Mouse (Mus musculus) mesoderm, embryonic 11.5 days (tissue): ENCODE results near the gene Sez6l.

Source experiments
- DNase-seq: peaks from one replicate; pipeline ENCODE4 v3.0.0-alpha.2; 2012; ENCODE audit warnings: low read depth, low spot score

The Sez6l gene

GRCm38 (mm10) chr5:112533312-112534075 is 43.5 kb downstream of the Sez6l start:
- DNase-seq: no peak

- no peak for DNase-seq
These were observed 44.1 kb downstream of the Sez6l start for GRCm38 (mm10) chr5:112532894-112533293.

GRCm38 (mm10) chr5:112532210-112532609 is 44.8 kb downstream of the Sez6l start:
- DNase-seq: no peak

- no peak for DNase-seq
These were observed 45.9 kb downstream of the Sez6l start for GRCm38 (mm10) chr5:112531111-112531510.

- no peak for DNase-seq
These were observed 50.0 kb downstream of the Sez6l start for GRCm38 (mm10) chr5:112526936-112527335.

- no peak for DNase-seq
These were observed 50.5 kb downstream of the Sez6l start for GRCm38 (mm10) chr5:112526435-112526834.

GRCm38 (mm10) chr5:112525980-112526379 is 51.0 kb downstream of the Sez6l start:
- DNase-seq: no peak

- DNase-seq: no peak
These were observed 51.7 kb downstream of the Sez6l start for GRCm38 (mm10) chr5:112525271-112525670.

- no peak for DNase-seq
These were observed 53.2 kb downstream of the Sez6l start for GRCm38 (mm10) chr5:112523796-112524195.

GRCm38 (mm10) chr5:112523331-112523730 is 53.7 kb downstream of the Sez6l start:
- no peak for DNase-seq

GRCm38 (mm10) chr5:112521703-112522527 is 55.1 kb downstream of the Sez6l start:
- no peak for DNase-seq

- peak; percentile 86 for DNase-seq
These were observed 55.9 kb downstream of the Sez6l start for GRCm38 (mm10) chr5:112520826-112521702.

- no peak for DNase-seq
These were observed 58.2 kb downstream of the Sez6l start for GRCm38 (mm10) chr5:112518773-112519172.

- no peak for DNase-seq
These were observed 59.5 kb downstream of the Sez6l start for GRCm38 (mm10) chr5:112517454-112517853.

- DNase-seq: no peak
These were observed 60.5 kb downstream of the Sez6l start for GRCm38 (mm10) chr5:112516527-112516926.

GRCm38 (mm10) chr5:112510351-112510750 is 66.6 kb downstream of the Sez6l start:
- DNase-seq: no peak

- DNase-seq: no peak
These were observed 67.1 kb downstream of the Sez6l start for GRCm38 (mm10) chr5:112509916-112510315.

GRCm38 (mm10) chr5:112505595-112505994 is 71.4 kb downstream of the Sez6l start:
- DNase-seq: peak; percentile 17

GRCm38 (mm10) chr5:112501384-112501783 is 75.6 kb downstream of the Sez6l start:
- no peak for DNase-seq

- no peak for DNase-seq
These were observed 76.9 kb downstream of the Sez6l start for GRCm38 (mm10) chr5:112499918-112500682.
